ENCODE assay signal across 25 mouse cellular contexts in genomic region chr1:166362659-166363058, GRCm38 (mm10).
"Had no signal": no experiment of that assay in that cellular context is flagged by ENCODE, and none has a peak within 500 bp of the region (broad histone marks: within the 10 kb centered on the region; RNA-seq: fewer than 3 reads in every experiment).

No protein-coding gene starts in this region.

- H3K9me3 ChIP-seq: heart, embryonic 13.5 days; heart, embryonic 15.5 days; hindbrain, embryonic 13.5 days; hindbrain, embryonic 15.5 days; kidney, embryonic 15.5 days; limb, embryonic 12.5 days; limb, embryonic 15.5 days had no signal

- DNase-seq: forebrain, postnatal 0 days; gastrocnemius, postnatal 14 days; gastrocnemius, postnatal 36 days; heart, adult 18-20 months; heart, postnatal 14 days; heart, postnatal 36 days; kidney, adult 11 months; kidney, adult 2 months; kidney, adult 9 months; kidney, postnatal 14 days; kidney, postnatal 36 days; layer of hippocampus, adult 9-11 months; layer of hippocampus, postnatal 36 days; left cerebral cortex, postnatal 4 days had no signal

- H3K27me3 ChIP-seq: hindbrain, embryonic 13.5 days; hindbrain, embryonic 15.5 days; kidney, embryonic 15.5 days; limb, embryonic 12.5 days; limb, embryonic 15.5 days had no signal

- H3K4me1 ChIP-seq: heart, embryonic 13.5 days; heart, embryonic 15.5 days; hindbrain, embryonic 15.5 days; kidney, embryonic 15.5 days; limb, embryonic 12.5 days; limb, embryonic 15.5 days had no signal

- H3K4me2 ChIP-seq: heart, embryonic 11.5 days; heart, embryonic 13.5 days; heart, embryonic 15.5 days; hindbrain, embryonic 13.5 days; hindbrain, embryonic 15.5 days; kidney, embryonic 15.5 days; limb, embryonic 12.5 days; limb, embryonic 15.5 days had no signal

- H3K36me3 ChIP-seq: heart, embryonic 13.5 days; heart, embryonic 15.5 days; hindbrain, embryonic 13.5 days; hindbrain, embryonic 15.5 days; kidney, embryonic 15.5 days; limb, embryonic 12.5 days; limb, embryonic 15.5 days had no signal

- H3K9ac ChIP-seq: forebrain, postnatal 0 days; heart, embryonic 13.5 days; heart, embryonic 15.5 days; hindbrain, embryonic 13.5 days; hindbrain, embryonic 15.5 days; kidney, embryonic 15.5 days; limb, embryonic 12.5 days; limb, embryonic 15.5 days had no signal

- H3K27ac ChIP-seq: heart, embryonic 13.5 days; heart, embryonic 15.5 days; hindbrain, embryonic 13.5 days; hindbrain, embryonic 15.5 days; hindbrain, postnatal 0 days; kidney, embryonic 15.5 days; kidney, postnatal 0 days; limb, embryonic 12.5 days; limb, embryonic 15.5 days had no signal

- ATAC-seq: forebrain, postnatal 0 days; hindbrain, postnatal 0 days; intestine, embryonic 16.5 days had no signal

- H3K4me3 ChIP-seq: heart, embryonic 13.5 days; heart, embryonic 15.5 days; hindbrain, embryonic 13.5 days; hindbrain, embryonic 15.5 days; kidney, embryonic 15.5 days; limb, embryonic 12.5 days; limb, embryonic 15.5 days had no signal
